Mouse (Mus musculus): ENCODE measurements around the gene Il20rb. TPM values are rescaled to one million over a fixed set of nuclear protein-coding genes. Genes with fewer than 3 reads are reported as not detected.

Il20rb gene
- 0.74 and 1.6 TPM in 2 replicates for total RNA-seq (2021)
- long read RNA-seq, experiment 1, partial matches to known transcripts = 1 of 1 reads
- long read RNA-seq, experiment 1, other reads (novel, unspliced or antisense) = 0 of 1 reads
- long read RNA-seq, experiment 2, partial matches to known transcripts = 0 of 2 reads
- long read RNA-seq, experiment 2, other reads (novel, unspliced or antisense) = 2 of 2 reads

DNA sequence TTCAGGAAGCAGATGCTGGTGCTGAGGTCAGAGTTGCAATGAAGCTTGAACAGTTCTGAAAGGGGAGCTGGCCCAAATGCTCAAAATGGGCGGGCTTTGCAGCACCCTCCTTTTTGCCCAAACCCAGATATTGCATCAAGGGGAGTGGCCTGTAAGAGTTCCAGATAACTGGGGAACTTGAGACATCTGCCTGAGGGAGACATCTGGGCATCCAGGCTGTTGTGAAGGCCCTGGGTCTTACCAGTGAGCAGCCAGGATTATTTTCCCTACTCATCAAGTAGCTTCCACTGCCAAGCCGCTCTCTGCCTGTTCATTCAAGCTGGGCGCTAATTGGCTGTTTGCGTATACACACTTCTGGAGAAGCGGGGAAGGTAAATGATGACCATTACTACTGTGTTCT is at the start of gene Il20rb:
Gene Il20rb, minus strand, starts transcription at position 358 of the 400 bp plus-strand sequence.
- DNase-seq = no peak

DNA sequence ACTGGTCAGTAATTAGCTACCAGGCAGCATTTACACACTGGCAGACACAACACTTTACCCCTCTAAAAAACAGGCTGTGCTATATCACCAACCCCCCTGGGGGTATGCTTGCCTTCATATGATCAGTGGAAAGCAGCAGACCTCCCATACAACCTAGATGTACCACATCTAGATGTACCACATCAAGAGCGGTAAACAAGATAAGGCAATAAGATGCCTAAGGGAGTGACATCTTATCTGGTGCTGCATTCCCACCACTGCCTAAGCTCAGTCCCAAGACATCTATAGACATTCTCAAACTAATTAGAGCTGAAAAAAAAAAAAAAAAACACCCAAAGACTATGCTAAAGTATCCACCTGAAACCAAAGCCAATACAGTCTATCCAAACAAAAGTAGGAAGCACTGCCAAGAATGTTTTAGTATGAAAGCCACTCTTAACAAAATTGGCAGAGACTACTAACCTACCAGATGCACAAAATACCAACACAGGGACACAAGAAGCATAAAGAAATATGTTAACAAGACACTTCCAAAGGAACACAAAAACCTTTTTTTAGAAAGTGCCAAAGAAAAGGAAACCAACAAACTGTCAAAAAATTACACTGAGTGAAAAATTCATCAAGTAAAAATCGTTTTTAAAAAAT is 49.2 kb upstream of the Il20rb start:
- no peak for DNase-seq

- no peak for DNase-seq
These were observed 48.1 kb upstream of the Il20rb start for GRCm38 (mm10) chr9:100534686-100535085.

DNA sequence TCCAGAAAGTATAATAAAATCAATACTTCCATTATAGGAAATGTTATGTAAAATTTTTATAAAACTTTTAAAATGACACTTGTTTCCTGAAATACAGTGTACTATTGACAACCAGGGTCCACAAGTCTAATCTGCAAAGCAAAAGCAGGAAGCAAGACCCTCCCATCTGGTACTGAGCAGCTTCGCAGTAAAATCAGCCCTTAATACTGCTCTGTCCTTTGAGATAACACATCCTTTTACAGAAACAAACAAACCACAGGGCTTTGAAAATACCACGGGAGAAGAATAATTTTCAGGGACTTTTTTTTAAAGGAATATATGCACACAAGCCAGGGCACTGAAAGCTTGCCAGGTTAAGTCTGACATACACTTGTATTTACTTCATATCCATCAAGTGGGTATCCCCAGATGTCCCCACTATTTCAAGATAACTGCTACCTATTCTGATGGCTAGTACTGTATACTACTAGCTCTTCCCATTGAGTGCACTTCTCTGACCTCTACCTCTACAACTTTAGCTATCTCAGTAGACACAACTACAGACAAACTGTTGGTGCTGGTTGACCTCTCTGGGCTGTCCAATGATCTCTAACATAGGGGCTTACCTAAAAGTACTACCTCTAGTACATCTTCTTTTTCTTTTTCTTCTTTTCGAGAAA is 46.4 kb upstream of the Il20rb start:
- no peak for DNase-seq

DNA sequence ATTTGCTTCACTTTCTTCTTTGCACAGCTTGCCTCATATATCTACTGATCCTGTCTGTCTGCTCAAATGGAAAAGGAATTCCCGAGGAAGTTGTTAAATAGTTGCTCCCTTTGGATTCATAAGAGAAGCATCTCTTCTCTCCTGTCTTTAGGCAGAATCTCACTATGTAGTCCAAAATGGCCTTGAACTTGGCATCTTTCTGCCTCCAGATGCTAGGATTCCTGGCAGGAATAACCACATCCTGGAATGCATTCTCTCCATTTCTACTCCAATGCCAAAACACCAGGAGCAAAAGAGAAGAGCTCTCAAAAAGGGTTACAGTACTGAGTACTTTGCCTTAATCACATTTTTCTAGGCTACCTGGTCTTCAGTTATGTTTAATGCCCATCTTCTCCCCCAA is 44.7 kb upstream of the Il20rb start:
- no peak for DNase-seq

DNA sequence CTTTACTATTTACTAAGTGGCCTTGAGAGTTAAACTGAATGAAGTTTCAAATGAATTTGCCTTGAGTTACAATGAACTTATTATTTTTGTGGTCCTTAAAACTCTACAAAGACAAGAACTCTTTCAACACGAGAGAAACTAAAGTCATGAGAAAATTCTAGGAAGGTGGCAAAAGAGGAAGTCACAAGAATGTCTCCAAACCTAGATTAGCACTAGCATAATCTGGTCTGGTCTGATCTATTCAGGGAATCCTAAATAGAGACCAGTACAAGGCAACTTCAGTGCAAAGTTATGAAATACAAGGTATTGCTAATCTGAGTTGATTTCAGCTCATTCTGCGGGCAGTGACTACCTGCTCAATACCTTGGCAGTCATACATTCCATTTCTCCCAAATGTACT is 38.6 kb upstream of the Il20rb start:
- no peak for DNase-seq

- no peak for DNase-seq
These were observed 35.4 kb upstream of the Il20rb start for GRCm38 (mm10) chr9:100522029-100522428.

DNA sequence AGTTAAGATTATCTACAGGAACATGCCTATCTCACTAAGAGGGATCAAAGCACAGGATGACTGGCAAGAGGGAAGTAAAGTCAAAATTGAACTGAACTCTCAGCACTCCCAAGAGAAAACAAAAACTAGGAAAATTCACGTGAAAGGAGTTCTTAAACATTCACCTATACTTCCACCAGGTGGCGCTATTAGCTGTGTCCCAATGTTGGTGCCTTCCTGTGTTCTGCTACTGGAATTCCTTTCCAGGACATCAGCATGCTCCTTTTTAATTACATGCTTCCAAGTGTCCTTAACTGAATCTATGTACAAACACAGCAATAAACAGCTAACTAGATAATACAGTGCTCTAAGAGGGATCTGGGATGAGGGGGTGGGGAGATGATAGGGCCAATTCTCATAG is 34.0 kb upstream of the Il20rb start:
- DNase-seq = peak; percentile 78

DNA sequence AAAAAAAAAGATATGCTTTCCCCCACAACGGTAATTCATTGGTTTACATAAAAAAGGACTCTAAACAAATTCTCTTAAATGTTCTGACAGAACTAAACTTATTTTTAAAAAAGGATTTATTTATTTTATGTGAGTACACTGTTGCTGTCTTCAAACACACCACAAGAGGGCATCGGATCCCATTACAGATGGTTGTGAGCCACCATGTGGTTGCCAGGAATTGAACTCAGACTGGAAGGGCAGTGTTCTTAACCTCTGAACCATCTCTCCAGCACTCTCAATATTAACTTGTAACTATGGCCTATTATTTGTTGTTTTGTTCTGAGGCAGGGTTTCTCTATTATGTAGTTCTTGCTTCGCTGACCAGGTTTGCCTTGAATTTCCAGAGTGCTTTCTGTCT is 33.4 kb upstream of the Il20rb start:
- no peak for DNase-seq

DNA sequence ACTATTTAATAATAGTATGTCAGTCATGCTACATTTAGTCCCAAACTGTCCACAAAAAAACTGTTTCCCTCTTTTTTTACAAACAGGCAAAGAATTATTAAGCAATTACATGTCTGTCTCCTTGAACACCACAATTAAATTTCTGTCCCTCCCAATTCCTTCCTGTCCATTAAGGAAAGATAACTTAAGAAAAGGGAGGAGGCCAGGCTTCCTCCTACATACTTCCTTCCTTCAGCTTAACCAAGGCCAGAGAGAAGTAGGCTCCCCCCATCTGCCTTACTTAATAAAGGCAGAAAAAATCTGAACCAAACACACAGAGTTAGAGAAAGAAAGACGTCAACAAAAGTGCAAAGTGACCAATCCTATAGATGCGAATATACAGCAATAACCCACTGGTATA is 21.0 kb upstream of the Il20rb start:
- DNase-seq = no peak

DNA sequence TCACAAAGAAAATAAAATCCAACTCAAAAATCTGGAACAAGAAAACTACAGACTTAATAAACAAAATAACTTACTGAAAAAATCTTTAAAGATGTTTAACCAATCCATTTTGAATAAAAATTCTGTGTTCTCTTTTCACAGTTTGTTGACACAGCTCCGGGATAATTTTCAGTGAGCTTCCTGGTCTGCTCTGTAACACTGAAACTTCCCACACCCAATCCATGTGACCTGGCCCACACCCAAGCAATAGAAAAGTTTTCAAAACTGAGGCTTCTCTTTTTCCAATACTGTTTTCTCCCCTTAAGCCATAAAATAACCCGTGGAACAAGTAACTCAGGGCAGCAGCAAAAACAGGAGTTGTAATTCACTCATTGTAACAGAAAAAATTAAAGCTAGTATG is 20.1 kb upstream of the Il20rb start:
- DNase-seq = peak; percentile 59

- DNase-seq = no peak
These were observed 18.9 kb upstream of the Il20rb start for GRCm38 (mm10) chr9:100505498-100505897.

DNA sequence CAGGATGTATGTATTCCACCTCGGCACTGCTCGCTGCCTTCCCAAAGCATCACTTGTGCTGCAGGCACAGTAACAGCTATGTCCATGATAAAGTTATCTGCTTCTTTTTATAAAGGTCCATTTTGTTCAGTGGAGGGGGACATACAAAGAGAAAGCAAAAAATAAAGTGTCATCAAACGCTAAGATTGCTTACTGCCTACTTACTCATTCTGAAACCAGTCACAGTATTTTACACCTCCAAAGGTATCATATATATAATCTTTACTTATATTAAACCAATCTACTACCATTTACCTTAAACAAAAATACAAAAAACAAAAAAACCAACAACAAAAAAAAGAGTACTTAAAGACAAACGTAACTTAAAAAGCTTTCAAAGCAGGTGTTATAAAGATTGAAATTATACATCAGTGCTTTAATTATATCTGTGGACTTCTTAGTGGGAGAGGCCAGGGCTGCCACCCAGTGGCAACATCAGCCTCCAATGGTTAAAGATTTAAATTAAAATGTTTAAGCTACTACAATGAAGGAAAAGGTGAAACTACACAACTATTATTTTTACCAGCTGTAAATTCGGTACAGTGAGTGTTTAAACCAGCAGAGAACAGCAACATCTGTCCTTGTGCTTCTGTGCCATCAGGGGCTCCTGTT is 7.1 kb upstream of the Il20rb start:
- DNase-seq = no peak

GRCm38 (mm10) chr9:100491424-100491823 is 4.8 kb upstream of the Il20rb start:
- DNase-seq = no peak

GRCm38 (mm10) chr9:100488969-100489368 is 2.4 kb upstream of the Il20rb start:
- DNase-seq = no peak

GRCm38 (mm10) chr9:100488056-100488713 is 1.6 kb upstream of the Il20rb start:
- no peak for DNase-seq

DNA sequence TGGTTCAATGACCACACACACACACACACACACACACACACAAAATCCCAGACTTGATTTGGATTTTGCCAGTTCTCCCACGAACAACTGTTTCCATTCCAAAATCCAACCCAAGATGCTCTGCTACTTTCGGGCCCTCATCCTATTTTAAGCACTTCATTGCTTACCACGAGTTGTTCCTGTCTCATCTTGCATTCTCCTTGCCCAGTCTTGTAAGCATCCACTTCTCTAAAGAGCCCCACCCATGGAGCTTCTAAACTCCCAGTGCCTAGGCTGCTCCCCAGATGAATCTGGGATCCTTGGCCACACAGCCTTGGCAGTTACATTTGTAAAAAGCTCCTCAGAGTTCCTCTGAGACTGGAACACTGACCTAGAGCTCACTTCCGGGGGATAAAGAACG is 3.3 kb downstream of the Il20rb start:
- DNase-seq = no peak

- no peak for DNase-seq
These were observed 5.0 kb downstream of the Il20rb start for GRCm38 (mm10) chr9:100481626-100482025.

GRCm38 (mm10) chr9:100474056-100474455 is 12.5 kb downstream of the Il20rb start:
- DNase-seq = no peak

- DNase-seq = no peak
These were observed 13.2 kb downstream of the Il20rb start for GRCm38 (mm10) chr9:100473361-100473760.

- DNase-seq = no peak
These were observed 13.7 kb downstream of the Il20rb start for GRCm38 (mm10) chr9:100472931-100473330.

DNA sequence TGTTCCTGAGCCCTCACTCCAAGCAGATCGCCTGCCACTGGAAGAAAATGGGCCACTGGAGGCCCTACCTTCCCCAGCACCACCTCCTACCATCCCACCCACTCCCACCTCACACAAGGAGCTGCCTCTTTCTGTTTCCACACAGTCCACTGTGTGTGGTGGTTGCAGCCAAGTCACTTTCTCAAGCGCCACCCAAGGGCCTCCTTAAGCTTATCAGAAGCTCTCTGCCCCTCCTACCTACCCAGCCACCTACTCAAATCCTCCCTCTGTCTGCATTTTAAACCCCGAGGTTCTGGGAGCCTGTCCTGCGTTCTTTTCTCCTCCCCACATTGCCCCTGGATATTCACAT is 15.0 kb downstream of the Il20rb start:
- DNase-seq = no peak

Data from adrenal gland, postnatal 14 days (tissue).